Mouse (Mus musculus): ENCODE measurements around the gene Fgfr2.

GRCm38 (mm10) chr7:133035901-133036300 lies 87.2 kb downstream of the Fgfr2 start:
- TF ChIP-seq CTCF (conservative IDR thresholded peaks at IDR 0.05; ENCODE audit: low read length) (no peak), POU5F1 (IDR thresholded peaks at IDR 0.05; ENCODE audit: borderline replicate concordance, low read length) (no peak), NANOG (IDR thresholded peaks at IDR 0.05; ENCODE audit: borderline replicate concordance, low read length) (no peak)

Data from E14TG2a.4 (cell line).